Mouse (Mus musculus) right cerebral cortex, postnatal 25 days (tissue): Measurements from ENCODE around the gene C87436.

Source experiments
- DNase-seq: peaks from one replicate; pipeline ENCODE4 v3.0.0; 2022

C87436 gene

DNA sequence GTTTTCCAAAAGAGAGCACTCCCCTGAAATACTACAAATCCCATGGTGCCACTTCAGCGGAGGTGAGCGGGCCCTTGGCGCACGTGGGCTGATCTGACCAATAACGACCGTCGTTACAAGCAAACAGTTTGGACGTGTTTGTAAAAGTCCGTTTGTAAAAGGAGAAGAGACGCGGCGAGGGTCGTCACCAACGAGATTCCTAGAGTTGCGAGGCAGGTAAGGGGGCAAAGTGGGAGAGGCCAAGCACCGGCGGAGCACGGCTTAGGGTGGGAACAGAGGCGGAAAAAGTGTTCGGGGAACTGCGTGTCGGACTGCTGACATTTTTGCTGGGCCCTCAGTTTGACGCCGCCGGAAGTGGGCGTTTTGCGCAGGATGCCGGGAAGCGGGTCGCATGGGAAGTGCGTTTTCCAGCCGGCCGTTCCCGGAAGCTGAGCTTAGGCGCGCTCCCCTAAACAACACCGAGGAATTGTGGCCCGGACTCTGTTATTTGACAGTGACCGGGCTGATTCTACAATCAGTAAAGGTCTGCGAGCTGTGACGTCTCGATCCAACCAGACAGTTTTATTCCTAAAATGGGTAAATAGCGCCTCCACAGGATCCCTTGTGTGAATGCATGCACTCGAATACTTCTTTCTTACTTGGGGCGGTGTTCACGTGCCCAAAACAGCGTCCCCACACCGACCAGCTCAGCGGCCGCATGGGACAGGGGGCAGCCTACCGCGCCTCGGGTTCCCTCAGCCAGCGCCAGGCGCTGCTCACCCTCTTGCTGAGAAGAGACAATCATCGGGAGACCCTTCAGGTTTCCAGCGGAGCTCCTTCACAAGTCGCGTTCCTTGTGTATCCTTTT lies at the start of gene C87436:
Gene C87436 (plus strand): TSS at position 103 of the 847 bp plus-strand sequence.
- DNase-seq: peak; percentile 97

DNA sequence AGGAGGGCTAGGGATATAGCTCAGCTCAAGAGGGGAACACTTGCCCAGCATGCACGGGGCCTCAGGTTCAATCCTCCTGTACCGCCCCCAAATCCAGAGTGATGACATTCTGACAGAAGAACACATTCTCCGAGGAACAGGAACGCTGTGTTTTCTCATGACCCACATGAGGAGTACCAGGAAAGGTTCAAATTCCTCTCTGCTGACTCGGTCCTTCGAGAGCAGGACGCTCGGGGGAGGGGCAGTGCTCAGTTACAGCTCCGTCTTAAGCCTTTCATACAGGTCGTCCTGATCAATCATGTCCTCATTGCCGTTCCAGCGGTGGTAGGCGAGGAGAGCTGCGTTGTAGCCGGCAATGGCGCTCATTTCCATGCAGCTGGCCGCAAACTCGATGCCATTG lies 49.7 kb upstream of the C87436 start:
- DNase-seq: no peak

DNA sequence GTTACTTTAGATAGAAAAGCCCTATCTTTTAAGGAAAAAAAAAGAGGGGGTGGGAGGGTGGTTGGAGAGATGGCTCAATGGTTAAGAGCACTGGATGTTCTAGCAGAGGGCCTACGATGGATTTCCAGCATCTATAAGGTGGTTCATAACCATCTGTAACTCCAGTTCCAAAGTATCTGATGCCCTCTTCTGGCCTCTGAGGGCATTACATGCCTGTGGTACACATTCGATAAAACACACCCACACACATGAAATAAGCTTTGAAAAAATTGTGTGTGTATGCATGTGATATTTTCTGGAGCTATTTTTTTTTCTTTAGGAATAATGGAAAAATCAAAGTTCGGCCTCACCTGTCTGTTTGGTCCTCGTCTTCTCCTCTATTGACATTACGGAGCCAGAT lies 46.8 kb upstream of the C87436 start:
- DNase-seq: no peak

DNA sequence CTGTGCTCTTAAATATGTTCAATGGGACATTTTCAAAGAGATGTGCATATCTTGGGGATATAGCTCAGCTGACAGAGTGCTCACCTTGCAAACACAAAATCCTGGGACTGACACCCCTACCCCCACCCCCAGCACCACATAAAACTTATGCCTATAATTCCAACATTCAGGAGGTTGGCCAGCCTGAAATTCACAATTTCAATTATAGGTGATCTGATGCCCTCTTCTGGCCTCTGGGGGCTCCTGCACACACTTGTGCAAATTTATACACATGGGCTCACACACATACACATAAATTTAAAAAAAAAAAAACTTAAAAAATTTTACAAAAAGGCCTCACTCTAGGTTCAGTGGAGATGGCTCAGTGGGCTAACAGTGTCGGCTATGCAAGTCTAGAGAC lies 45.0 kb upstream of the C87436 start:
- DNase-seq: no peak

DNA sequence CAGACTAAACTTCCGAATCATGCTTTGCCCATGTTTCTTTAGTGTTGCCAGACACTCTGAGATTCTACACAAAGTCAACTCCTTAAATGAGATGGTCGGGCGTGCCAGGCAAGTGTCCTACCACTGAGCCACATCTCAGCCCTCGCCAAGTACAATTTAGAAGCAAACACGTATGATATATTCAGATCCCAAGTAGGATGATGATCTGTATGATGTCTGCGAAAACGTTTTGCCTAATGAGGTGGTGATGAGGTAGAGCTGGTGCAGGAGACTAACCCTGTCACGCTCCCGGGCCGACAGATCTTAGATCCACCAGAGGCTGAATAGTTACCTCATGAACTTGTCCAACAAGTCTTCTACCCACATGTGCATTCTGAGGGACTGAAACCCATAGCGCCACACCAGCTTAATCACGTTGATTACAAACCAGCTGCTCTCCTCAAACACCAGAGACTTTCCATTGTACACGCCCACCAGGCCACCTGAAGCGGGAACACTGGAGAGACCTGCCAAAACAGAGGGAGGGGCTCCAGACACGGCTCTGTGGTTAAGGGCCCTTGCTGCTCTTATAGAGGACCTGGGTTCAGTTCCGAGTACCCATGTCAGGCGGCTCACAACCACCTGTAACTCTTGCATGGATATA lies 44.0 kb upstream of the C87436 start:
- no peak for DNase-seq

DNA sequence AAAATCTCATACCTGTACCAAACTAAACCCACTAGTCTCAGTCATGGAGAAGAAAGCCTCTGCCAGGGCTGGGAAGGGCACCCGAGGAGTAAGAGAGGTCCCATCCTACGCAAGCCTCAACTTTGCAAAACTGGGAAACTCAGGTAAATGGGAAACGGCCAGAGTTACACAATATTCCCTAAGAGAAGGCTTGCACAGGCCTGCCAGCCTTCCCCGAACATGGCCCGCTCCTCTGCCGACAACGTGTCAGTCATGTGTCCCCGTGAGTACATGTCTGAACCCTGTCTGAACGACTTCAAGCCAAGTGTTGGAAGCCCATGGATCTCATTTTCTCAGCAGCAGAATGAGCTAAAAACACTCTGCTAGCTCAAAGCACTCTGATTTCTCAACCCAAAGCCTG lies 43.2 kb upstream of the C87436 start:
- DNase-seq: no peak

DNA sequence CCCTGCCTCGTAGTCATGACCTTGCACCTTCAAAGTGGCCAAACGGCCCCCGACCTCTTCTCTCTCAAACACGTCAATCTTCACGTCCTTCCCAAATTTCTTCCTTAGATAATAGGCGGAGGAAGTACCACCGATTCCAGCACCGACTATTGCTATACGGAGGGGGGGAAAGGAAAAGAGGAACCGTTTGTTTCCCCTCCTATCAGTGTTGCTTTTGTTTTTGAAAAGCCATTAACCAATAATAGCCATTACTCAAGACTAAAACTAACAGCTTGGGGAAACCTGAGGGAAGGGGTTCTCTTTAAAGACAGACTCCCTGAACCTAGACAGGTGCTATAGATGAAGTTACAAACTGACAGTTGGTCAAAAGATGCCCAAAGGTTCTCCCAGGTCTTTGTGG lies 42.2 kb upstream of the C87436 start:
- no peak for DNase-seq

DNA sequence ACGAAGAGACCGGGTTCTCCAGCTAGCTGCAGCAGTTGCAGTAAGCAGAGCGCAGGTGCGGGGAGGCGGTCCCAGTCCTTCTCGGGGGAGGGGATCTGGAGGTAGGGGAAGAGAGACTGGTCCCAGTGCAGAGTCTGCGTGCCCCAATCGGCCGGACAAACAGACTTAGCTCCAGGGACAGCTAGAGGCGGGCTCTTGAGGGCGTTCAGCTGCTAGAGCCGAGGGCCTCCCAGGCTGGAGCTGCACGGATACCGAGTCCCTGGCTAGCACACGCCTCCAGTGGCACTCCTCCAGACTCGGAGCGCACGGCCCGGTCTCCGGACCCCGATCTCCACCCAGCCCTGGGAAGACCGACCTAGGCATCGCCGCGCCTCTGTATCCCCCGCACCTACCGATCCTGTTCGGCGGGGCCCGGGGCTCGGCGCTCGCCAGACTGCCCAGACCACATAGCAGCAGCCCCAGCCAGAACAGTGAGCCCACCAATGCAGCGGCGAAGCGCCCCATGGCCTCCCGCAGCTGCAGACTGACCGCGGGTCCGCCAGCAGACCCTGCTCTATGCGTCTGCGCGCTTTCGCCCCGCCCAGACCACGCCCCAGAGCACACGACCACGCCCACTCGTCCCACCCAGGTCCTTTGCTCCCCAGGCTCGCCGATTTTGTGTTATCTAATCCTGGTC lies 41.5 kb upstream of the C87436 start, which contains the start of gene Pcyox1:
Gene Pcyox1 (minus strand): TSS at position 574 of the 676 bp plus-strand sequence.
- DNase-seq: peak; percentile 87

DNA sequence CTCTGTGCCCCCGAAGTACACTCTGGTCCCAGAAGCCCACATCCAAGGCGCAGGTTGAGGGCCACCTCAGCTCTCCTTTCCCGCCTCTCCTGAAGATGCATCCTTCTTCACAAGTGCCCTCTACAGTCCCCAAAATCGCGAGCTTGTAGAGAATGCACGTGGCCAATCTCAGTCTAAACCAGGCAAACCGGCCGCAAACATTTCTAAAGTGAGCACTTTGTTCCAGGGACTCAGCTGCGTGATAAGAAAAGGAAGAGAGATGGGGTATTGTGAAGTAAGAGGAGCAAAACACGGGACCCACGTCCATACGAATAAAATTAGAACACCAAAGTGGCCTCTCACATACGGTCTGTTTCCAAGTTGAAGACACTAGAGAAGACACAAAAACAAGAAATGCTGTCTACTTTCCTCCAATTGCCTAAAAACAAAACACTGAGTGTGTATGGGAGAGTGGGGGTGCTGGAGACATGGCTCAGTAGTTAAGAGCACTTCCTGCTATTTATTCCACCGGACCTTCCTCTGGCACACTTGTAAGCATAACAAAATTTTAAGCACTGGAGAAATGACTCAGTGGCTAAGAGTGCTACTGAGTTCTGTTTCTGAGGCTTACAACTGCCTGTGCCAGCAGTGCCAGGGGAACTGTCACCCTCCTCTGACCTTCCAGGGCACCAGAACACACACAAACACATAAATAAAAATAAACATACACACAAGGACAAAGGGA lies 40.8 kb upstream of the C87436 start:
- DNase-seq: no peak

DNA sequence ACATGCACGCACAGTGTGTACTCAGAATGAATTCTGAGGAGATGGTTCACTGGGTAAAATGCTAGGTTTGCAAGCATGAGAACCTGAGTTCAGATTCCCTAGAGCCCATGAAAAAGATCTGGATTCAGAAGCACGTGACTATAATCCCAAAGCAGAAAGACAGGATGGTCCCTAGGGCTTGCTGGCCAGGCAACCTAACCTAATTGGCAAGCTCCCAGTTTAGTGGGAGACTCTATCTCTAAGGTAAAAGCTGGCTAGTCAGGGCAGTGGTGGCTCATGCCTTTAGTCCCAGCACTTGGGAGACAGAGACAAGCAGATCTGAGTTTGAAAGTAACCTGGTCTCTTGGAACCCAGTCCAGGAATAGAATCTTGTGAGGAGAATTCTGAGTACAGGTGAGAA lies 39.2 kb upstream of the C87436 start:
- DNase-seq: no peak

DNA sequence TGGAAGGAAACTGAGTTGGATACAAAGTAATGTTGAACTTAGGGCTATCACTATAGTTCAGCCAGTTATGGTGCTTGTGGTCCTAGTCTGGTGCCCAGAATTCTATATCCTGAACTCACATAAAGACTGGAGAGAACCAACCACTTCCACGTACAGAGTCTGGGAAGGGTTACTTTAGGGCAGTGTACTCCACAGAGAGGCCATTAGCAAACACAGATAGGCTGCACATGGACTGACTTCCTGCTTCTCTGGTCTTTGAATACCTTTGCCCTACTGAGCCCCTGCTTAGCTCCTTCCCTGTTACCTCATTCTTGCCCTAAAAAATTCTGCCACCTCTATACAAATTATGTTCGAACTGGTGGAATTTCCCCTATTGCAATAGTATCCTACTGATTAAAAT lies 38.2 kb upstream of the C87436 start:
- DNase-seq: no peak

DNA sequence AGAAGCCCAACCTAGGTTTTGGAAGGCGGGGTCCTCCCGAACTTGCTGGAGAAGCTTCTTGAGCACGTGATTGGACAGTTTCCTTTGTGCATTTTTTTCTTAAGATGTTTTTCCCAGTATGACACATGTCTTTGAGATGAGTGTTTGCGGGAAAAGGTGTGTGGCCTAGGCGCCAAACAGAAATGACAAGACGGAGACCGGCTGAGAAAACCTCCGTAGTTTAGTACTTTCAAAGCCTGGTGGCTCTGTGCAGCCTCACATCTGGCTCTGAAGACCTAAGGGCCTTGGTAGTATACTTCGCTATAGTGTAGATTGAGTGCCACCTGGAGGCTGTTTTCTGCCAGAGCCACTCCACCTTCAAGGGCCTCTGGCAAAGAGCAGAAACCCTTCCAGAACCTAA lies 37.2 kb upstream of the C87436 start:
- peak; percentile 23 for DNase-seq

DNA sequence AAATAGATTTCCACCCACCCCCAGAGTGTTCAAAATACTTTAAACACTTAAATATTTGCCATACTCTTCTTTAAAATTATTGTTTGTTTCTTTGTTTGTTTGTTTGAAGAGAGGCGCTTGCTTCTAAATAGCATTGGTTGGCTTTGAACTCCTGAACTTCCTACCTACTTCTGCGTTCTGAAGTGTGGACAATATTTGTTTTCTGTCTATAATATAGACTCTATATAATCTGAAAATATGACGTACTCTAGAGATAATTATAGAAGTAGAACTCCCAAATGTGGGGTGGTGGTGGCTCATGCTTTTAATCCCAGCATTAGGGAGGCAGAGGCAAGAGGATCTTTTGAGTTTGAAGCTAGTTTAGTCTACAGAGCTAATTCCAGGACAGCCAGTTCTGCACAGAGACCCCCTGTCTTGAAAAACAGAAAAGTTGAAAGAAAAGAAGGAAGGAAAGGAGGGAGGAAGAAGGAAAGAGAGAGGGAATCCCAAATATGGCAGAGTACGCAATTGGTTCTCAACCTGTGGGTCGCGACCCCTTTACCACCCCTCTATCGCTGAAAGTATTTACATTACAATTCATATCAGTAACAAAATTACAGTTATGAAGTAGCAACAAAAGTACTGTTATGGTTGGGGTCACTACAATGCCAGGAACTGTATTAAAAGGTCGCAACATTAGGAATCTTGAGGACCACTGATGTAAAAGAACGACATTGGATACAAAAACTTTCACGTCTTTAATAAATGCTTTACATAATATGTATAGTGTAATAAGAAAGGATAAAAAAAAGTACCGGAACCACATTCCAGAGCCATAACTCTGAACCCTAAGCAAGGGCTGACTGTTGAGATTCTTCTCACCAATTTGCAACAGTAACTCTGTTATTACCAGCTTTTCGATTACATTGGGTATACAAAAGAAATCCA lies 35.2 kb upstream of the C87436 start:
- DNase-seq: no peak

DNA sequence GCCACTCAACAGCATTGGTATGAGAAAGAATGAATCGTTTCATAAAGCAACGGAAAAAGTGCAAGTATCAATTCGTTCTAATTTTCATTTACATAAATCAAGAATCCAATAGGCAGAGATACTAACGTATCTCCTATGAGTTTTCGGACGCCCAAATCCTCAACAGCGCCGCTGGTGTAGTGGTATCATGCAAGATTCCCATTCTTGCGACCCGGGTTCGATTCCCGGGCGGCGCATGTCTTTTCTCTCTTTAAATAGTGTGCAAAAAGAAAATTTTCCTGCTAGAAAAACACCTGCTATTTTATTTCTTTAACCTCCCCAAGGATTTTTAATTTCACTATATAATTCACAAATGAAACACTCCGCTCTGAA lies 34.5 kb upstream of the C87436 start:
- DNase-seq: peak; percentile 88

DNA sequence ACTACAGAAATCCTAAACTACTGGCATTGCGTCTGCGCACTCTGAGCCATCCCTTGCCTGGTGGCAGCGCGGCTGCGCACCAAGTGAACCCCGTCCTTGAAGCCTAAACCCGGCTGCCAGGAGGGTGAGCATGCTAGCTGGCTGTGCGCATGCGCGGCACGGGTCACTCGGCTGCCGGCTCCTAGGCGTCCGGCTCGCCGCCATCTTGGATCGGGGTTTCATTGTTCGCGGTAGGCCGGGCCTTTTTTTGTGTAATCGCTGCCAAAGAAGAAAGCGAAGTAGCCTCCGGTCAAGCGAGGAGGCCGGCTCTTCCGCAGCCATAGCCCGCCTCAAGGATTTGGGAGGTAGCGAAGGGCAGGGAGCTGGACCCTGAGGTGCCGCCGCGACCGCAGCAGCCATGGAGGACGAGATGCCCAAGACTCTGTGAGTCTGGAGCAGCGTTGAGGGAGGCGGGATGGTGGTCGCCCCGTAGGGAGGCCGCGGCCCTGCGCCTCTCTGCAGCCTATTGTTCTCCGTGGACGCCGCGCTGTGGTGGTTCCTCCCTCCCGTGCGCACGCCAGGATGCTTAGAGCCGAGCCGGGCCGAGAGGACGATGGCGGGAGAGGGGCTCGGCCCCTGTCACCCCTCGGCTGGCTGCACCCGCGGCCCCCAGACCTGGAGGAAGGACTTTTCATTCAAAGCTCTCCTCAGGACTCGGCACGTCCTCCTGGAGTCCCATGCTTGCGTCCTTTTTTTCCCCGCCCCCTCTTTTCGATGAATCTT lies 33.9 kb upstream of the C87436 start, which contains the start of gene Tia1:
Gene Tia1 (plus strand): TSS at position 120 of the 762 bp plus-strand sequence.
- DNase-seq: peak; percentile 98

DNA sequence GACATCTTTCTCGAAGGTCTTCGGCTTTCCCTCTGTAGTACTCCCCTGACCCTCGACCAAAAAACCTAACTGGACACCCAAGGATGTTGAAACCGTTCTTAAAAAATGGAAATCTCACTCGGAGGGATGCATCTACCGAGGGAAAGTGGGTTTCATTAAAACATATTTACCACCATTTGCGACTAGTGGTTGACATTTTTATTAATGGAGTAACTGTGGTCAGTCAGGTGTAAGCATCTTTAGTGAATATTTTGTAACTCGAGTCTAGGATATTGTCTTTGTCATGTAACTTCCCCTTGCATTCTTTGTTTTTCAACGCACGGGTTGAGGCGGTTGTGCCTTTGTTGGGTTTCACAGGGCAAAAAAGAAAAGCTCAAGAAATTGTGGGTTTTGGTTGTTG lies 33.2 kb upstream of the C87436 start:
- DNase-seq: no peak

DNA sequence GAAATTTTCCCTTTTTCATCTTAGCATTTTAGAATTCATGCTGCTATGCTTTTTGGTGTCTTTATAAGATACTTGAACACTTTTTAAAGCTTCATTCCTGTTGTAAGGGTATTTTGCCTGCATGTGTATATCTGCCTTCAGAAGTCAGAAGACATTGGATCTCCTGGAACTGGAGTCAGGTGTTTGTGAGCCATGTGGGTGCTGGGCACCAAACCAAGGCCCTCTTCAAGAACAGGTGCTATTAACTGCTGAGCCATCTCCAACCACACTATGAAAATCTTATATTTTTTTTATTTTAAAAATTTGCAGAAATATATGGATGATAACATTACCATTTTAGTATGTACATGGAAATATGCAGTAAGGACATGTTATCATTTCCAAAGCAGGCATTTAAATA lies 31.9 kb upstream of the C87436 start:
- no peak for DNase-seq

DNA sequence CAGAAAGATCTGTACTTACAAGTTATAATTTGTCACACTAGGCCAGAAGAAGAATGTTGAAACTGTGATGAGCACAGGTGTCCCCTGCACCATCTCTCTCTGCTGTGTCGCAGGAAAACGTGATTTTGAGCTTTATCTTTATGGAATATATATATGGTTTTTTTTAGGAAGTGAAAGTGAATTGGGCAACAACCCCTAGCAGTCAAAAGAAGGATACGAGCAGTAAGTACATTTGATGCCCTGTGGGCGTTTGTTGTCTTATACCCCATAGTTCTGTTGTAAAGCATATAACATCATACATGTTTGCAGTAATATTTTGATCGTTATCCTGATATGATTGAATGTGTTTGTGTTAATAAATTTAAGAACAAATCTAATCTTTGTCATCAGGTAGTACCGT lies 19.5 kb upstream of the C87436 start:
- no peak for DNase-seq

DNA sequence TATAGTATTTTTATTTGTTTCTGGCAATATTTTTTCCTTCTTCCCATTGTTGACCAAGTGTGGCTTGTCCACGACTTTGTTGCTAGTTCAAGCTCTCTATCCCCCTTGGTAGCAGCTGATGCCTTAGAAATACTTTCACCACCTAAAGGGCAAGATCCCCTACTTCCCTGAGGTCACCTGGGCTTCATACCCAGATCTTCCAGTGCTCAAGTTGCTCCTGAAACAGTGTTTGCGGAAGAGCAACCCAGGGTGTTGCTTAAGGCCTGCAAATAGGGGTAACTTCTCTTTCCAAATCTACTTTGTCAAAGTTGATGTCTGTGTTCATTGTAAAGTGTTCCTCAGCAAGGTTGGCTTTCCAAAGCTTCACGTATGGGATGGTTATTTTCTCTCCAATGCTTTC lies 18.9 kb upstream of the C87436 start:
- DNase-seq: no peak

DNA sequence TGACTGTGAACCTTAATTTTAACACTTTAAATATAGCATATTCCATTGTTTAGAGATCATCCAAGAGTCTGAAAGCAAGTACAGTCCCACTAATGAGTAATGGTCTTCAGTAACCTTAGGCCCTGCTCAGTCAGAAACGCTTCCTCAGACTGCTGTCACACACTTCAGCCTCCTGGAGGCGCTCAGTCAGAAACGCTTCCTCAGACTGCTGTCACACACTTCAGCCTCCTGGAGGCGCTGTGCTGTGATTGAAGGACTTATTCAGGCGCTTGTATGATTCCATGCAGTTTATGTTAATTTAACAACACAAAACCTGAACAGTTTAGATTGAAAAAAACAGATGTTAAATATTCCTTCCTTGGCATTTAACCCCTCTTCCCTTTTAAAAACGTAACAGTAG lies 17.7 kb upstream of the C87436 start:
- no peak for DNase-seq

DNA sequence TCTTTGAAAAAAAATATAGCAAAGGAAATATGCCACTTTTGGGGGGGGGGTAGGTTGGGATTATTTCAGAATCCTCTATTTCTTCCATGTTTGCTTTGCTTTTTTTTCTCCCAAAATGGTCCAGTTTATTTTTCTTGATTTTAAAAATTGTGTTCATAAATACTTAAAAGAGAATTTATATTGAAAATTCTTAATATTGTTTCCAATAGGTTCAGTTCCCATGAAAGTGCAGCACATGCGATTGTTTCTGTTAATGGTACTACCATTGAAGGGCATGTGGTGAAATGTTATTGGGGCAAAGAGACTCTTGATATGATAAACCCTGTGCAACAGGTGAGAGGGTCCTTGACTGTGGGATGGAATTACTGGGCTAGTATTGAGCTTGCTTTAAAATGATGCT lies 11.8 kb upstream of the C87436 start, which contains the start of gene Gm44790:
Gene Gm44790 (plus strand): TSS at position 301 of the 400 bp plus-strand sequence.
- no peak for DNase-seq
